Mouse (Mus musculus): ENCODE data around the gene Btrc. TPM values are rescaled to one million over a fixed set of nuclear protein-coding genes. Genes with fewer than 3 reads are reported as not detected.

Gene Btrc
- polyA plus RNA-seq, 1 experiment from 2014 or later, result 48.1 TPM

DNA sequence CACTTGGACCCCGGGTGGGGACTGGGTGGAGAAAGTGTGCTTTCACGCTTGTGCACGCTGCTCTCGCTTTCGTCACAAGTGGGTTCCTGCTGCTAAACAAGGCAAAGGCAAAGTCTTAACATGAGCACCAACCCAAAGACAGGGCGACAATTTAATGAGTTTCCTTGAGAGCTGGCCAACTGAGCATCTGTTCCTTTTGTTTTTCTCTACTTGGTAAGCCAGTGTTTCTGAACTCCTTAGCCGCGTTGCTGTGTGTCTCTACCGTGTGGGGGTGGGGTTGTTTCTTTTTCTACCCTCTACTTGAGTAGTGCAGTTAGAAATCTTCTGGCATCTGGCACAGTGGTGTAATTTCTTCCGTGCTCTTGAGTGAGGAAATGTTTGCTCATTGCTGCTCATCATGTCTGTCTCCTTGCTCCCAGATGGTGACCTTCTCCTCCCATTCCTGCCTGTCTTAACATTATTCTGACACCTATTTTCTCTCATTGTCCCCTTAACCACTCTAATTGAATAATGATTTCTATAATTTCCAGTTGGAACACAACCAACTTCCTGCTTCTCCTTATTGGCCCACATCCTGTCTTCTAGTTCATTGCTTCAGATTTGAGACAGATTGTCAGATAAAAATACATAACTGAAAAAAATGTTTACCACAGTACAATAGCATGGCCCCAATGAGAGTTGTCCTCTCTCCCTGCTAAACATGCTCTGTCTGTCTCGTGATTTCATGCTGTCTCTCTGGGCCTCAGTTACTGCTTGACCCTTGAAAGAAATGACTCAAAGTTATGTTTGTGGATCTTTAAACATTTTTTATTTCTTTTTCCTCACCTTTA, 109.4 kb downstream of the Btrc start:
- 13% methylated on average over 11 of the region's 11 CpGs for WGBS
- H3K9me3 ChIP-seq (replicated peaks; ENCODE audit: control insufficient read depth, low read length), result no peaks in the 10 kb centered on the region

DNA sequence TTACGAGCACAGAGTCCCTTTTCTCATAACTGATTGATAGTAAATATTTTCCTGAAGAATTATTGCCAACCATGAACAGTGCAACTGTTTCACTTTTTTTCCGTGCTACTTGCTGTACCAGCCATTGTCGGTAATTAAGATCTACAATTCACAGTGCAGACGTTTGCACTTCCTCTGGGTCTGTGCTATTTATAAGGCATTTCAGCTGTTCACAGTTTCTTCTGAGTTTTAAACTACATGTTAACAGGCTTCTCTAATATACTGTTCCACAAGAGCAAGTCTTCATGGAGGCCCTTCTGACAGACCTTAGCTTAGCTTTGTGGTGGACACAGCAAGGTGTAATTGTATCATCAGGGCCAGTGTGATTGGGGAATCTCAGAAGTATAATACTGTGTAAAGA, 111.2 kb downstream of the Btrc start:
- H3K4me3 ChIP-seq (ENCODE audit: low read depth, low read length), result no peak overlapping the region
- H3K36me3 ChIP-seq (ENCODE audit: control insufficient read depth, insufficient read depth, low read length), result 0 out of 2 replicates have a peak, but pooled peaks cover 2% of the 10 kb centered on the region
- ATAC-seq (no peak), DNase-seq (ENCODE audit: low spot score) (no peak)
- H3K4me2 ChIP-seq (ENCODE audit: low read length), result no peak overlapping the region
- H3K27me3 ChIP-seq (replicated peaks; ENCODE audit: control insufficient read depth, insufficient read depth, low read length), result no peaks in the 10 kb centered on the region
- H3K27ac ChIP-seq (ENCODE audit: low read depth, low read length), result no peak overlapping the region
- peaks cover 31% of the 10 kb centered on the region for H3K4me1 ChIP-seq (ENCODE audit: control insufficient read depth, insufficient read depth, low read length)
- no peaks in the 10 kb centered on the region for H3K9me3 ChIP-seq (replicated peaks; ENCODE audit: control insufficient read depth, low read length)
- no peak overlapping the region for H3K9ac ChIP-seq (ENCODE audit: low read length)
- WGBS, result 65% methylated on average over 4 of the region's 4 CpGs

More for the DNA sequence above, 109.4 kb downstream of the Btrc start:
- H3K27me3 ChIP-seq (replicated peaks; ENCODE audit: control insufficient read depth, insufficient read depth, low read length), result no peaks in the 10 kb centered on the region
- peak; percentile 80 for ATAC-seq
- no peak overlapping the region for H3K4me3 ChIP-seq (ENCODE audit: low read depth, low read length)
- DNase-seq (ENCODE audit: low spot score), result peak; percentile 91
- H3K36me3 ChIP-seq (ENCODE audit: control insufficient read depth, insufficient read depth, low read length), result 0 out of 2 replicates have a peak, but pooled peaks cover 2% of the 10 kb centered on the region
- no peak overlapping the region for H3K9ac ChIP-seq (ENCODE audit: low read length)
- H3K4me1 ChIP-seq (ENCODE audit: control insufficient read depth, insufficient read depth, low read length), result peaks cover 31% of the 10 kb centered on the region
- H3K4me2 ChIP-seq (ENCODE audit: low read length), result peak overlapping the region; percentile 2; the same call in 1 of the 2 replicates
- peak overlapping the region; percentile 74 for H3K27ac ChIP-seq (ENCODE audit: low read depth, low read length)

DNA sequence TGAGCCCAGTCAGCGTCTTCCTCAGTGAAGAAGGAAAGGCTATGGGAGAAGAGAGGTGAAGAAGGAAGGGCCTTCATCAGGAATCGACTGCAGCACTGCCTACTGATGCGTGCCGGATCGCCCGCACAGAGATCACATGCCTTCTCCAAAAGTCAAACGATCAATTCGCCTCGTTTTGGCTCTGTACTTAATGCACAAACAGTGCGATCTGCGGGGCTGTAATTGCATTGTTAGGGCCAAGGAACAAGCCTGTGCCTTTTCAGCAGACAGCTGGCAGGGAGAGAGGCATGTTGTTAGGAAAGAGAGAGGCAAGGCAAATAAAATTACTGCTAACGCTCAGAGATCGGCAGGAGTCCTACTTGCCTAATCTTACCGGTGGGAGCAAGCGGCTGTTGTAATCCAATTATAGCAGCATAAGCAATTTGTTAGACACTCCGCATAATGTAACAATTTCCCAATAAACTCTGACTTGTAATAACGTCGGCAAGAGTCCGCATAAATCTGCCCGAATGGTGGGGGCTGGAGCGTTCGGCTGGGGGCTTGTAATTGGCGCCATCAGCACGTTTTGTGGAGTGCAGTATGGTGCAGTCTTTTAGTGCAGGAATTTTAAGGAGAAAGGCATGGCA, 112.5 kb downstream of the Btrc start:
- H3K27me3 ChIP-seq (replicated peaks; ENCODE audit: control insufficient read depth, insufficient read depth, low read length), result no peaks in the 10 kb centered on the region
- H3K4me1 ChIP-seq (ENCODE audit: control insufficient read depth, insufficient read depth, low read length), result peaks cover 31% of the 10 kb centered on the region
- WGBS, result 8% methylated on average over 24 of the region's 24 CpGs
- 0 out of 2 replicates have a peak overlapping the region, but pooled peaks have one; percentile 4 for H3K4me3 ChIP-seq (ENCODE audit: low read depth, low read length)
- H3K4me2 ChIP-seq (ENCODE audit: low read length), result peak overlapping the region; percentile 40
- 0 out of 2 replicates have a peak, but pooled peaks cover 2% of the 10 kb centered on the region for H3K36me3 ChIP-seq (ENCODE audit: control insufficient read depth, insufficient read depth, low read length)
- H3K9ac ChIP-seq (ENCODE audit: low read length), result peak overlapping the region; percentile 9; the same call in 1 of the 2 replicates
- H3K9me3 ChIP-seq (replicated peaks; ENCODE audit: control insufficient read depth, low read length), result no peaks in the 10 kb centered on the region
- DNase-seq (ENCODE audit: low spot score), result peak; percentile 84
- peak overlapping the region; percentile 73 for H3K27ac ChIP-seq (ENCODE audit: low read depth, low read length)
- peak; percentile 64; the same call in 1 of the 2 replicates for ATAC-seq

DNA sequence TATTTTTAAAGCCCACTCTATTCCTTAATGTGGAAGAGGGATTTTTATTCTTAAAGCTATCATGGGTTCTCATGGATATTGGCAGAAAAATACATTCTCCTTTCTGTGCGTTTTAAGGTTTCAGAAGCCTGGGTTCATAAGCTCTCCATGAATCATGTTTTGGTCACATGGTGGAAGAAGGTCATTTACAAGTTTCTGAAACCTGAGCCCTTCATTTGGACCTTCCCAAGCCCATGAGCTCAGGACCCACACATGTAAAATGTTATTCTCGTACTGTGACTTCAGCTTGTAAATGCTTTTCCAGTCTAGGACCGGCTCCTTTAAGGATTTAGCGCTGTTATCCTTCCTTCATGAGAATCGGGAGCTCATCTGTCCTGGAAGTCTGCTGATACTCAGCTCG, 116.0 kb downstream of the Btrc start:
- Histone ChIP-seq H3K9ac (ENCODE audit: low read length) (no peak overlapping the region), H3K36me3 (ENCODE audit: control insufficient read depth, insufficient read depth, low read length) (no peaks in the 10 kb centered on the region), H3K27ac (ENCODE audit: low read depth, low read length) (no peak overlapping the region), H3K4me3 (ENCODE audit: low read depth, low read length) (no peak overlapping the region), H3K4me2 (ENCODE audit: low read length) (no peak overlapping the region), H3K9me3 (replicated peaks; ENCODE audit: control insufficient read depth, low read length) (no peaks in the 10 kb centered on the region), H3K27me3 (replicated peaks; ENCODE audit: control insufficient read depth, insufficient read depth, low read length) (no peaks in the 10 kb centered on the region), H3K4me1 (ENCODE audit: control insufficient read depth, insufficient read depth, low read length) (peaks cover 22% of the 10 kb centered on the region)
- WGBS, result 94% methylated on average over 6 of the region's 6 CpGs
- ATAC-seq (no peak), DNase-seq (ENCODE audit: low spot score) (no peak)

DNA sequence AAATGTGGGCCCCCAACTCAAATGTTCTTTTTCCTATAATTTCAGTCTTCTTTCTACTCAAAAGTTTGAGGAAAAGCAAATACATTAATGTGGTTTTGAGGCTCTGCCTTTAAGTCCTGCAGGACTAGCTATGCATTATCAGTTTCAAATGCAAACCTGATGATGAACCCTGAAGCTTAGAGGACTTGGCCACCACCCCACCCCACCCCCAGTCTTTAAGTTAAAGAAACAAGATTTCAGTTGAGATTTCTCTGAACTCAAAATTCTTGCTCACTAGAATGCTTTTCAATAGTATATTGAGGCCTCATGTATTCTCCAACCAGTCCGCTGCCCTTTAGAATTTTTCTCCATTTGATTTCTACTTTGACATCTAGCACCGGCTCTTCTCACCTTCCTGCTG, 117.0 kb downstream of the Btrc start:
- Histone ChIP-seq H3K9me3 (replicated peaks; ENCODE audit: control insufficient read depth, low read length) (no peaks in the 10 kb centered on the region), H3K4me3 (ENCODE audit: low read depth, low read length) (no peak overlapping the region), H3K27me3 (replicated peaks; ENCODE audit: control insufficient read depth, insufficient read depth, low read length) (no peaks in the 10 kb centered on the region), H3K27ac (ENCODE audit: low read depth, low read length) (no peak overlapping the region), H3K36me3 (ENCODE audit: control insufficient read depth, insufficient read depth, low read length) (no peaks in the 10 kb centered on the region), H3K4me1 (ENCODE audit: control insufficient read depth, insufficient read depth, low read length) (peaks cover 15% of the 10 kb centered on the region), H3K4me2 (ENCODE audit: low read length) (no peak overlapping the region), H3K9ac (ENCODE audit: low read length) (no peak overlapping the region)
- DNase-seq (ENCODE audit: low spot score) (no peak), ATAC-seq (no peak)
- WGBS, result 72% methylated on average over 2 of the region's 2 CpGs

DNA sequence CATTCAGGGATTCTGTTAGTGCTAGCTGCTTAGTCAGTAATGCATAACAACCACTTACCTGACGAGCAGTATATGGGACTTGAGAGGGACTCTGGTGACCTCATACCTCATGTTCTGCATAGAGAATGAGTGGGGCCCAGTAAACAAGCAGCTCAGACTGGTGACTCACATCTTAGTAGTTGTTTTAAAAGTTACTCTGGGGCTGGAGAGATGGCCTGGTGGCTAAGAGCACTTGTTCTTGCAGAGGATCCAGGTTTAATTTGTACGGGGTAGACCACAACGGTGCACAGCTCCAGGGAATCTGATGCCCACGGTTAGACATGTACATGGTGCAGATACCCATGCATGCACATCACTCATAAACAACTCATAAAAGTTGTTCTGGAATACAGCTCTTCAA, 117.4 kb downstream of the Btrc start:
- Histone ChIP-seq H3K4me3 (ENCODE audit: low read depth, low read length) (no peak overlapping the region), H3K9ac (ENCODE audit: low read length) (no peak overlapping the region), H3K27ac (ENCODE audit: low read depth, low read length) (no peak overlapping the region), H3K9me3 (replicated peaks; ENCODE audit: control insufficient read depth, low read length) (no peaks in the 10 kb centered on the region), H3K36me3 (ENCODE audit: control insufficient read depth, insufficient read depth, low read length) (no peaks in the 10 kb centered on the region), H3K4me2 (ENCODE audit: low read length) (no peak overlapping the region), H3K4me1 (ENCODE audit: control insufficient read depth, insufficient read depth, low read length) (peaks cover 10% of the 10 kb centered on the region), H3K27me3 (replicated peaks; ENCODE audit: control insufficient read depth, insufficient read depth, low read length) (no peaks in the 10 kb centered on the region)
- 83% methylated on average over 4 of the region's 4 CpGs for WGBS
- ATAC-seq, result no peak
- no peak for DNase-seq (ENCODE audit: low spot score)

DNA sequence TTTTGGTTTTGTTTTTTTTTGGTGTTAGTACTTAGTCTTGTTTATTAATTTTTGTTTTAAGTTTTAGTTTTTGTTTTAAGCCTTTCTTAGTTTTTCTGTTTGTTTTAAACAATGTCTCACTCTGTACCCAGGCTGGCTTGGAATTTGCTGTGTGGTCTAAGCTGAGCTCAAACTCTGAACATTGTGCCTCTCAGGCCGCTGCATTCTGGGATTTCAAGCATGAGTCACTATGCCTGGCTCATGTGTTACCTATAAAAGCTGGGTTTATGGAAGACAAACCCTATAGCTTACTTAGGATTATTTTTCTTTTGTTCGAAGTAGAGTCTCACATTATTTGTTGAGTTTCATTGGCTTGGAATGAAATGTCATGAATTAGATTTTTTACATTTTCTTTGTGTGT, 119.9 kb downstream of the Btrc start:
- no peaks in the 10 kb centered on the region for H3K27me3 ChIP-seq (replicated peaks; ENCODE audit: control insufficient read depth, insufficient read depth, low read length)
- DNase-seq (ENCODE audit: low spot score) (no peak), ATAC-seq (no peak)
- H3K9ac ChIP-seq (ENCODE audit: low read length), result no peak overlapping the region
- 85% methylated on average over 2 of the region's 2 CpGs for WGBS
- no peak overlapping the region for H3K27ac ChIP-seq (ENCODE audit: low read depth, low read length)
- 0 out of 2 replicates have a peak, but pooled peaks cover 3% of the 10 kb centered on the region for H3K4me1 ChIP-seq (ENCODE audit: control insufficient read depth, insufficient read depth, low read length)
- no peak overlapping the region for H3K4me3 ChIP-seq (ENCODE audit: low read depth, low read length)
- no peaks in the 10 kb centered on the region for H3K36me3 ChIP-seq (ENCODE audit: control insufficient read depth, insufficient read depth, low read length)
- H3K4me2 ChIP-seq (ENCODE audit: low read length), result no peak overlapping the region
- no peaks in the 10 kb centered on the region for H3K9me3 ChIP-seq (replicated peaks; ENCODE audit: control insufficient read depth, low read length)

DNA sequence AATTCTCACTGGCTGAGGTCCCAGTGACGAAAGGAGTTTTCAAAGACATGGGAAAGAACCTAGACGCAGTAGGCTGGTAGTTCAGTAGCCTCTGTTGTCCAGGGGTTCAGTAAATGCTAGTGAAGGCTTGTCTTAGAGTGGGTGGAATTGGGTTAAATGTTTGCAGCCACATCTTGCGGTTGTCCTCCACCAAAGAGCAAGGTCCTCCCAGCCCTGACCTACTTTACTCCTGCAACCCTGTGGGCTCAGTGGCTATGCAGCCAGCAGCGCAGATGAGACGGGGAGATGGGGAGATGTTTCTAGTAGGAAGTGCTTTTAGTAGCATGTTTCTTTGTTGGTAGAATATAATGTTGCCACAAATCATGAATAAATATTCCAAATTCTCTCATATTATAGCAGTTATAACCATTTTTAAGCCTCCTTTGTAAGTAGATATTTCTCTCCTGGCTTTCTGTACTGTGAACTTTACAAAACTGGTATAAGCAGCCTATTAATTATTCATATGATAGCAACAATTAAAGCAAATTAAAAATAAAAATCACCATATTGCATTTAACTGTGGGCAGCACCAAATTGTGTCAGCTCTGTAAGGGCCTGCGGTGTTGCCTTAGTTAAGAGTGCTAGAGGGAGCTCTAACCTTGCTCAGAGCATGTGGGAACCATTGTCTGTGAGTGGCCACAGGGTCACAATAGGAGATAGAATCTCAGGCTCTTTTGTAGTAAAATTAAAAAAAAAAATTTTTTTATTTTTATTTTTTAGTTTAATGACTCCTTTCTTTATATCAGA, 122.9 kb downstream of the Btrc start:
- no peak overlapping the region for H3K4me3 ChIP-seq (ENCODE audit: low read depth, low read length)
- no peaks in the 10 kb centered on the region for H3K27me3 ChIP-seq (replicated peaks; ENCODE audit: control insufficient read depth, insufficient read depth, low read length)
- ATAC-seq (no peak), DNase-seq (ENCODE audit: low spot score) (peak; percentile 40)
- 93% methylated on average over 6 of the region's 6 CpGs for WGBS
- no peaks in the 10 kb centered on the region for H3K9me3 ChIP-seq (replicated peaks; ENCODE audit: control insufficient read depth, low read length)
- no peaks in the 10 kb centered on the region for H3K36me3 ChIP-seq (ENCODE audit: control insufficient read depth, insufficient read depth, low read length)
- no peak overlapping the region for H3K27ac ChIP-seq (ENCODE audit: low read depth, low read length)
- no peak overlapping the region for H3K4me2 ChIP-seq (ENCODE audit: low read length)
- no peak overlapping the region for H3K9ac ChIP-seq (ENCODE audit: low read length)
- H3K4me1 ChIP-seq (ENCODE audit: control insufficient read depth, insufficient read depth, low read length), result 0 out of 2 replicates have a peak, but pooled peaks cover 3% of the 10 kb centered on the region

Data from forebrain, embryonic 14.5 days (tissue).